Mouse (Mus musculus): ENCODE results near the gene Foxp1.

DNA sequence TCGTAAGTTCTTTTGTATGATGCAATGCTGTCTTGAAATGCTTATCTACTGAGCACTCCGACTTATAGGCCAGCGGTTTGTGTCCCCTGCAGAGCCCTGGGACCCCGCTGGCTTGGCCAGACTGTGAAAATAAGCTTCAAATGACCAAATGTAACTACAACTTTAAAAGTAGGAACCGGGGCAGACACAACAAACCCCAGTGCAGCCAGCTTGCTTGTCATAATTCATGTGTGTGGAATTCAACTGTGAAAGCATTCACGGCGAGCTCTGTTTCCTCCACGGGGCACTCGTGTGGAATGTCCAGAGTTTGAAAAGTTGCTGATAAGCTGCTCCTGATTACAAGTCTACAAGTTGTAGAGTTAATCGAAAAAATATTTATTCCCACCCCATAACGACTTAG, 71.0 kb downstream of the Foxp1 start:
- TF ChIP-seq CTCF (IDR thresholded peaks at IDR 0.05; ENCODE audit: borderline replicate concordance, extremely low read depth, insufficient read depth, insufficient read length) (no peak), POLR2A (IDR thresholded peaks at IDR 0.05; ENCODE audit: borderline replicate concordance, extremely low read depth, insufficient read depth, insufficient read length, poor library complexity, severe bottlenecking) (no peak)

Data from brain, embryonic 14.5 days (tissue).